Mouse (Mus musculus): ENCODE results near the gene Serpina16.

GRCm38 (mm10) chr12:103643336-103643735 lies 32.6 kb downstream of the Serpina16 start:
- TF ChIP-seq CTCF (IDR thresholded peaks at IDR 0.05; ENCODE audit: borderline replicate concordance, insufficient read depth, low read length) (peak; percentile 59), POLR2A (IDR thresholded peaks at IDR 0.05; ENCODE audit: low read depth, low read length) (no peak)
